Mouse (Mus musculus) forebrain, postnatal 0 days (tissue): ENCODE measurements around the gene Gstt2. TPM values are rescaled to one million over a fixed set of nuclear protein-coding genes. Genes with fewer than 3 reads are reported as not detected.
"Not testable (repeated sequence)": the region's sequence is repeated elsewhere in the genome, so short reads cannot be mapped to it uniquely, and the experiment has no call there.

Source experiments
- ATAC-seq: fragments of 200-750 bp; cut with Nextera tagmentation; 2 replicates; pipeline ENCODE4 v1.8.0; 2017; ENCODE audit warnings: mild to moderate bottlenecking, moderate library complexity
- DNase-seq: peaks from one replicate; pipeline ENCODE4 v3.0.0-alpha.2; 2015
- H3K27ac ChIP-seq: fragments of 300-500 bp; sonication (generic); 2 replicates; pipeline ENCODE4 v1.5.1; 2014; ENCODE audit warnings: low read depth, mild to moderate bottlenecking, antibody characterized with exemption, low read length, moderate library complexity, mixed read lengths
- H3K27me3 ChIP-seq: fragments of 300-500 bp; sonication (generic); 2 replicates; pipeline ENCODE4 v1.6.1; 2014; ENCODE audit warnings: mild to moderate bottlenecking, low read length, mixed read lengths; ENCODE audit not compliant: insufficient read depth
- H3K36me3 ChIP-seq: fragments of 300-500 bp; sonication (generic); 2 replicates; pipeline ENCODE4 v1.6.1; 2014; ENCODE audit warnings: mild to moderate bottlenecking, moderate library complexity; ENCODE audit not compliant: insufficient read depth
- H3K4me1 ChIP-seq: fragments of 300-500 bp; sonication (generic); 2 replicates; pipeline ENCODE4 v1.6.1; 2014; ENCODE audit warnings: antibody characterized with exemption; ENCODE audit not compliant: insufficient read depth
- H3K4me2 ChIP-seq: fragments of 300-500 bp; sonication (generic); 2 replicates; pipeline ENCODE4 v1.6.1; 2014; ENCODE audit warnings: low read depth, mild to moderate bottlenecking, moderate library complexity
- H3K4me3 ChIP-seq: fragments of 300-500 bp; sonication (generic); 2 replicates; pipeline ENCODE4 v1.5.1; 2014; ENCODE audit warnings: low read depth, low read length, mixed read lengths
- H3K9ac ChIP-seq: fragments of 300-500 bp; sonication (generic); 2 replicates; pipeline ENCODE4 v1.6.1; 2014; ENCODE audit warnings: mild to moderate bottlenecking
- H3K9me3 ChIP-seq: fragments of 300-500 bp; sonication (generic); 2 replicates; pipeline ENCODE4 v1.6.1; 2016; ENCODE audit warnings: low read length
- CTCF ChIP-seq: sonication (generic); IDR thresholded peaks from 2 replicates; pipeline ENCODE4 v1.5.1; 2016; ENCODE audit warnings: antibody characterized with exemption, control low read depth, low read depth
- WGBS: fragments of 180-500 bp; shearing (Covaris S2); extraction: QIAGEN DNeasy Blood & Tissue Kit; methylation state at CpG from one replicate; pipeline ENCODE4 v1.1.7; 2014; 5-methylcytosine and 5-hydroxymethylcytosine counted together
- polyA plus RNA-seq: library from polyadenylated mRNA; unstranded; fragments of >200 nt; fragmentation: Nextera tagmentation; extraction: Ambion mirVana; gene quantifications from 2 replicates; pipeline ENCODE4 v1.2.1, GENCODE M21; 2015
- total RNA-seq: library from RNA; depleted of rRNA; stranded (reverse); fragments of >200 nt; gene quantifications from 2 replicates; pipeline ENCODE4 v1.2.3, GENCODE M21; 2014

Gstt2 gene
- total and polyA plus RNA-seq, 2 experiments from 2014 or later: 5.1 to 7.4 TPM

DNA sequence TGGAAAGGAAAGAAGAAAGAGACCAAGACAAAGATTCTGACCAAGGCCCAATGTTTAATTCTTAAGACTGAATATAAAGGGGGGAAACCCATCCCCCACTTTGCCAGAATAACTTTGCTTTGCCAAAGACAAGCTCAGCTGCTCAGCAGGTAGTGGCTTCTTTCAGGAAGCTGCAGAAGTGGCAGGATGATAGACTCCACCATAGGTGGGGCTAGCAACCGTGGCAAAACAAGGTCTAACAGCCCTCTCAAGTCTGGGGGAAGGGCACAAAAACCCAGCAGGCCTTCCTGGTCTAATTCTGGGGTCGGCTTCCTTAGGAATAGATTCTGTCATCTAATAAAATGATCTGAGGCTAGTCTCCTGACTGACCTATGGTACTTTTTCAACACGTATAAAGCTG lies 11.2 kb upstream of the Gstt2 start:
- Histone ChIP-seq H3K9me3 (no peaks in the 10 kb centered on the region), H3K27me3 (no peaks in the 10 kb centered on the region), H3K4me3 (no peak overlapping the region), H3K4me2 (no peak overlapping the region), H3K9ac (no peak overlapping the region), H3K4me1 (peaks cover 4% of the 10 kb centered on the region; the same call in 1 of the 2 replicates), H3K36me3 (no peaks in the 10 kb centered on the region), H3K27ac (no peak overlapping the region)
- ATAC-seq: no peak
- WGBS: 26% methylated on average over 3 of the region's 3 CpGs
- no peak for TF ChIP-seq CTCF
- DNase-seq: no peak

DNA sequence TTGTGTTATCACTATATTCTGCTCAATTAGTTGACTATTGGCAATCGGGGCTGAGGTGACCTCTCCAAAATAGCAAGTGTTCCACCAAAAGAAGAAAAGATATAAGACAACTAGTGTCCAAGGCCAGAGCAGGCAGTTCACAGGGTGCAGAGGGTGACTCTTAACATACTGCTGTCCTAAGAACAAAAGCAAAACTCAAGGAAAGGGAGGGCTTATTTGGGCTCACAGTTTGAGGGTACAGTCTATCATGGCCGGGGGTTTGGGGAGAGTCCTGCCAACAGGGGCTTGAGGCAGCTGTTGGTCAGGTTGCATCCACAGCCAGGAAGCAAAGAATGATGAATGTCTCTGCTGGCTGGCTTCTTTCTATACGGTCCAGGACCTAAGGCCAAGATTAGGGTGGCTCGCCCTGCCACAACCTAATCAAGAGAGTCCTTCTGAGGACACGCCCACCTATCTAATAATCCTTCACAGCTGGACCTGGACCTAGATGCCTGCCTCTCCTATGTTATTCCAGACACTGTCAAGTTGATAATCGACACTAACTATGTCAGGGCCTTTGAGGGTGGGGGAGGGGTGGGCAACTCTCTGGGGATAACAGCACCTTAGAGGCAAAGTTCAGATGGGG lies 8.2 kb upstream of the Gstt2 start:
- H3K9ac ChIP-seq: no peak overlapping the region
- H3K4me3 ChIP-seq: no peak overlapping the region
- H3K4me2 ChIP-seq: no peak overlapping the region
- no peaks in the 10 kb centered on the region for H3K9me3 ChIP-seq
- DNase-seq (no peak), ATAC-seq (no peak)
- H3K36me3 ChIP-seq: no peaks in the 10 kb centered on the region
- H3K4me1 ChIP-seq: peaks cover 4% of the 10 kb centered on the region; the same call in 1 of the 2 replicates
- whole genome bisulfite sequencing: 87% methylated on average over 6 of the region's 6 CpGs
- no peak overlapping the region for H3K27ac ChIP-seq
- no peak for TF ChIP-seq CTCF
- H3K27me3 ChIP-seq: no peaks in the 10 kb centered on the region

DNA sequence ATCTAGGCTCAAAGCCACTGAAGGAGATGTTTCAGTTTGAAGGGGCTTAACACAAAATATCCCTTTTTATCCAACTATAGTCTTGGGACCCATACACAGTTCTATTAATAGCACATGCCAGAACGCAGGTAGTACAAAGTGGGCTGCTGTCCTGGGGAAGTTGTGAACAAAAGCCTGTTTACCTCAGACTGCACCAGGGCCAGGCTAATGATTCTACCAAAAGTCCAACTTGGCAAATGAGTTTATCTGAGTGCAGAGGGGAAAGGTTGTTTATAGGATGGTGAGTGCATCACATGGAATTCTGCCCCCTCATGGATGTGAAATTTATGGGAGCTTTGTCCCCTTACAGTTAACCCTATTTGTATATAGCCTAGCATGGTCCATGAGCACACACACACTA lies 7.6 kb upstream of the Gstt2 start:
- no peak for DNase-seq
- TF ChIP-seq CTCF: no peak
- Histone ChIP-seq H3K27ac (no peak overlapping the region), H3K27me3 (no peaks in the 10 kb centered on the region), H3K9ac (no peak overlapping the region), H3K4me3 (no peak overlapping the region), H3K9me3 (no peaks in the 10 kb centered on the region), H3K4me1 (peaks cover 4% of the 10 kb centered on the region; the same call in 1 of the 2 replicates), H3K36me3 (no peaks in the 10 kb centered on the region), H3K4me2 (no peak overlapping the region)
- 28% methylated on average over 1 of the region's 1 CpGs for WGBS
- no peak for ATAC-seq

DNA sequence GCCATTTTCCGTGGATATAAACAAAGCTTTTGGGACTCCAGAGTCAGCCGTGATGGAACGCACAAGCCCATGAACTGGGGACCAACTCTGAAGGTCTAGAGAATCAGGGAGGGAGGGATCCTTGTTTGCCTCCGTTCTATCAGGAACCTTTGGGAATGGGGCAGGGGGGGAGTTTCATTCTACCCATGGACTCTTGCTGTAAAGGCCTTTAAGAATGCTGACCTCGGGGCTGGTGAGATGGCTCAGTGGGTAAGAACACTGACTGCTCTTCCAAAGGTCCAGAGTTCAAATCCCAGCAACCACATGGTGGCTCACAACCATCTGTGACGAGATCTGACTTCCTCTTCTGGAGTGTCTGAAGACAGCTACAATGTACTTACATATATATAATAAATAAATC lies 6.7 kb upstream of the Gstt2 start:
- H3K27ac ChIP-seq, ATAC-seq, H3K9me3 ChIP-seq, H3K27me3 ChIP-seq, H3K4me3 ChIP-seq, H3K36me3 ChIP-seq, DNase-seq, H3K4me1 ChIP-seq, H3K4me2 ChIP-seq, H3K9ac ChIP-seq: not testable (repeated sequence)
- WGBS: 85% methylated on average over 6 of the region's 6 CpGs

DNA sequence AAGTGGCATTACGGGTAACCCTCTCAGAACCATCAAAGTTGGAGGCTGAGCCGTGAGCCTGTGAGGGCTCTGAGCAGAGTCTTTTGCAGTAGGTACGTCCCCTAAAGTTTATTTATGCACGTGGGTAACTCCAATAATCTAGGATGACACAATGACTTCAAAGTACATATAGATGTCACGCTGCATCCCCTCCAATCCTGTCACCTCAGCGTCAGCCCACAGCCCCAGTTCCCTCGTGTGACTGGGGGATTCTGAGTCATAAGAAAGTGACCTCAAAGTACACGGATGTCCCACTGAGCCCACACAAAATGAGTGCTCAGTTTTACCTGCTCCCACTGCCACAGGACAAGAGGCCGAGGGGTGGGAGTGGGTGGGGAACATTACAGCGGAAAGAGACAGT lies 1.9 kb upstream of the Gstt2 start:
- peaks cover 17% of the 10 kb centered on the region for H3K4me1 ChIP-seq
- H3K9me3 ChIP-seq: no peaks in the 10 kb centered on the region
- 88% methylated on average over 10 of the region's 10 CpGs for WGBS
- ATAC-seq (no peak), DNase-seq (no peak)
- H3K9ac ChIP-seq: no peak overlapping the region
- peaks cover 9% of the 10 kb centered on the region for H3K27me3 ChIP-seq
- H3K4me3 ChIP-seq: no peak overlapping the region
- no peak overlapping the region for H3K4me2 ChIP-seq
- H3K27ac ChIP-seq: no peak overlapping the region
- no peaks in the 10 kb centered on the region for H3K36me3 ChIP-seq
- no peak for TF ChIP-seq CTCF

DNA sequence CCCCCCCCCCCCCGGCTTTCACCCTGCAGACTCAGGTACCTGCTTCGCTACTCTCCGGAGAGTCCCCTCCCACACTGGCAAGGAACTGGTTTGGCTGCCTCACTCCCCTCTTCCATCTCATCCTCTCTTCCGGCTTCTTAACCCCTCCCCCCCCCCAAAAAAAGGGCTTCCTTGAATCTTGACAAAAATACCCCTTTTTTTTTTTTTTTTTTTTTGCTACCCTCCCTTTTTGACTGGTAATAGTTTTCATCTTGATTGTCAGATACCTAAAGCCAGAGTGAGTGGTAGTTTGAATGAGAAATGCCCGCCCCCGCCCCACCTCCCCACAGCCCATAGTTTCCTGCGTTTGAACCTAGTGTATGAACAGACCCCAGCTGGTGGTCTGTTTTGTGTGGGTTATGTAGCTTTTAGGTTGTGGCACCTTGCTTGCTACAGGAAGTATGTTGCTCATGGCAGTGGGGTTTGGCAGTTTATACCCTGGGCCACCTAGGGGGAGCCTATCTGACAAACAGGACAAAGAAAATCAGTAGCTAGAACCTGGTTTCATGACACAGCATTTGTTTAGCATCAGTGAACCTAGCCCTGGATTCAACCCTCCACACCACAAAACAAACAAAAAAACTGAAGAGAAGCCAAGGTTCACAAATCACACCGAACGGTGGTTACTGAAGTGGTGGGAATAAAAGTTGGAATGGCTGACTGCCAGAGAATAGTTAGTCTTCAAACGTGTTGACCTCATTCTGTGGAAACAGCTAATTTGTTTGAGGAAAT lies 1.3 kb downstream of the Gstt2 start:
- Histone ChIP-seq H3K36me3 (no peaks in the 10 kb centered on the region), H3K27me3 (peaks cover 24% of the 10 kb centered on the region), H3K9me3 (no peaks in the 10 kb centered on the region), H3K27ac (no peak overlapping the region), H3K4me3 (peak overlapping the region; percentile 21), H3K4me2 (peak overlapping the region; percentile 45), H3K4me1 (peaks cover 20% of the 10 kb centered on the region), H3K9ac (no peak overlapping the region)
- TF ChIP-seq CTCF: peak; percentile 14; the same call in 1 of the 2 replicates
- DNase-seq (no peak), ATAC-seq (no peak)
- WGBS: 15% methylated on average over 8 of the region's 10 CpGs

DNA sequence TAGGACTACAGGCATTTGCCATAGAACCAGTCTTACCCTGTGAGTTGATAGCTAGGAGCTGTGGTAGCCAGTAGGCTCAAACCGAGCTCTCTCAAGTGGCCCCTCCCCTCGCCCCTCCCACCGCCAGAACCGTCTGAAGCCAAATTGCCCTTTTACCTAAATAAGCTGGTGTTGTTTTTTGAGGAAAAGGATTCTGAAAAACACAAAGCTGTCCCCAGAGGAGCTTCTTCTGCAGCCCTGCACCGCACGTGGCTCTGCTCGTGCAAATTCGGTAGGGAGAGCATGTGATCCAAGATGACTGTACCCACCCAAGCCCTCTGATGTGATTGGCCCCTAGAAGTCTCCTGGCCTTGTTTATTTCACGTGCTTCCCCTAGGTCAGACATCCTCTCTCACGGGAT lies 1.9 kb downstream of the Gstt2 start:
- Histone ChIP-seq H3K9me3 (no peaks in the 10 kb centered on the region), H3K4me2 (peak overlapping the region; percentile 45), H3K4me3 (peak overlapping the region; percentile 21), H3K4me1 (peaks cover 20% of the 10 kb centered on the region), H3K27ac (no peak overlapping the region), H3K27me3 (peaks cover 24% of the 10 kb centered on the region), H3K36me3 (no peaks in the 10 kb centered on the region), H3K9ac (no peak overlapping the region)
- 1% methylated on average over 10 of the region's 10 CpGs for WGBS
- peak; percentile 61 for ATAC-seq
- DNase-seq: peak; percentile 66
- no peak for TF ChIP-seq CTCF
